Mouse (Mus musculus) left cerebral cortex, adult 18-20 months (tissue): ENCODE data around the gene Xrcc6. TPM values are rescaled to one million over a fixed set of nuclear protein-coding genes. Genes with fewer than 3 reads are reported as not detected.
"Not testable (repeated sequence)": the region's sequence is repeated elsewhere in the genome, so short reads cannot be mapped to it uniquely, and the experiment has no call there.

Experiments used
- DNase-seq, 2 experiments: peaks; one replicate each; pipeline ENCODE4 v3.0.0; 2021 to 2022; ENCODE audit warnings: low spot score in 2 of 2, mixed read lengths in 1 of 2
- total RNA-seq, 2 experiments: library from RNA; stranded (reverse); gene quantifications; 2 replicates each; pipeline ENCODE4 v1.2.3; 2021

Xrcc6 gene
- total RNA-seq, 2 experiments from 2014 or later: 19.9 to 22.2 TPM

- DNase-seq: no peak
Measured at GRCm38 (mm10) chr15:81964980-81965545, 22.6 kb upstream of the Xrcc6 start.

- DNase-seq: no peak
Measured at GRCm38 (mm10) chr15:81966062-81966829, 21.4 kb upstream of the Xrcc6 start.

- DNase-seq: no peak
Measured at GRCm38 (mm10) chr15:81967821-81968220, 19.8 kb upstream of the Xrcc6 start.

- DNase-seq: no peak
Measured at GRCm38 (mm10) chr15:81968447-81968846, 19.2 kb upstream of the Xrcc6 start.

GRCm38 (mm10) chr15:81969173-81969572 is 18.5 kb upstream of the Xrcc6 start:
- no peak for DNase-seq

- DNase-seq: not testable (repeated sequence)
Measured at GRCm38 (mm10) chr15:81969635-81970034, 18.0 kb upstream of the Xrcc6 start.

GRCm38 (mm10) chr15:81970498-81970897 is 17.1 kb upstream of the Xrcc6 start:
- DNase-seq: not testable (repeated sequence)

- not testable (repeated sequence) for DNase-seq
Measured at GRCm38 (mm10) chr15:81975156-81975555, 12.5 kb upstream of the Xrcc6 start.

- no peak for DNase-seq
Measured at GRCm38 (mm10) chr15:81980321-81980720, 7.3 kb upstream of the Xrcc6 start, which contains the start of gene 1700029P11Rik. Gene 1700029P11Rik, plus strand, starts transcription at chr15:81980540.

- no peak for DNase-seq
Measured at GRCm38 (mm10) chr15:81982173-81982572, 5.5 kb upstream of the Xrcc6 start.

- no peak for DNase-seq
Measured at GRCm38 (mm10) chr15:81985267-81986161, 2.1 kb upstream of the Xrcc6 start.

GRCm38 (mm10) chr15:81989371-81990062 is 1.9 kb downstream of the Xrcc6 start:
- DNase-seq: peak; percentile 80 to 86

- DNase-seq: no peak
Measured at GRCm38 (mm10) chr15:81990549-81990948, 2.9 kb downstream of the Xrcc6 start.

- no peak for DNase-seq
Measured at GRCm38 (mm10) chr15:81993992-81994391, 6.4 kb downstream of the Xrcc6 start.

GRCm38 (mm10) chr15:82004257-82004656 is 16.6 kb downstream of the Xrcc6 start:
- no peak for DNase-seq

- DNase-seq: no peak
Measured at GRCm38 (mm10) chr15:82011947-82012346, 24.3 kb downstream of the Xrcc6 start.

GRCm38 (mm10) chr15:82014745-82015391 is 27.2 kb downstream of the Xrcc6 start:
- no peak for DNase-seq

- peak; percentile 20 to 29 for DNase-seq
Measured at GRCm38 (mm10) chr15:82015392-82016100, 27.9 kb downstream of the Xrcc6 start.

GRCm38 (mm10) chr15:82016101-82016808 is 28.6 kb downstream of the Xrcc6 start:
- peak; percentile 99 to 100 for DNase-seq
